Mouse (Mus musculus) midbrain, embryonic 11.5 days (tissue): Measurements from ENCODE around the gene Henmt1. TPM values are rescaled to one million over a fixed set of nuclear protein-coding genes. Genes with fewer than 3 reads are reported as not detected.

Experiments
- ATAC-seq: fragments of 200-750 bp; cut with Nextera tagmentation; 2 replicates; pipeline ENCODE4 v1.8.0; 2017; ENCODE audit warnings: moderate TSS enrichment, moderate library complexity; ENCODE audit not compliant: low FRiP score
- DNase-seq: peaks from one replicate; pipeline ENCODE4 v3.0.0; 2015; ENCODE audit warnings: low spot score; ENCODE audit errors: missing footprints
- H3K27ac ChIP-seq: fragments of 300-500 bp; sonication (generic); 2 replicates; pipeline ENCODE4 v1.5.1; 2014; ENCODE audit warnings: low read depth, low read length
- H3K27me3 ChIP-seq: fragments of 300-500 bp; sonication (generic); 2 replicates; pipeline ENCODE4 v1.6.1; 2014; ENCODE audit warnings: mild to moderate bottlenecking, low read length, moderate library complexity, mixed read lengths; ENCODE audit not compliant: control insufficient read depth, insufficient read depth
- H3K36me3 ChIP-seq: fragments of 300-500 bp; sonication (generic); 2 replicates; pipeline ENCODE4 v1.6.1; 2014; ENCODE audit warnings: mild to moderate bottlenecking, low read length, moderate library complexity, mixed read lengths; ENCODE audit not compliant: control insufficient read depth, insufficient read depth
- H3K4me1 ChIP-seq: fragments of 300-500 bp; sonication (generic); 2 replicates; pipeline ENCODE4 v1.6.1; 2014; ENCODE audit warnings: low read length; ENCODE audit not compliant: control insufficient read depth, insufficient read depth
- H3K4me2 ChIP-seq: fragments of 300-500 bp; sonication (generic); 2 replicates; pipeline ENCODE4 v1.6.1; 2014; ENCODE audit warnings: mild to moderate bottlenecking, moderate library complexity
- H3K4me3 ChIP-seq: fragments of 300-500 bp; sonication (generic); 2 replicates; pipeline ENCODE4 v1.5.1; 2014; ENCODE audit warnings: low read depth, low read length
- H3K9ac ChIP-seq: fragments of 300-500 bp; sonication (generic); 2 replicates; pipeline ENCODE4 v1.6.1; 2014; ENCODE audit warnings: low read length
- H3K9me3 ChIP-seq: fragments of 300-500 bp; sonication (generic); 2 replicates; pipeline ENCODE4 v1.6.1; 2016; ENCODE audit warnings: low read length; ENCODE audit not compliant: control insufficient read depth
- WGBS: fragments of 180-500 bp; shearing (Covaris S2); extraction: QIAGEN DNeasy Blood & Tissue Kit; methylation state at CpG from one replicate; pipeline ENCODE4 v1.1.7; 2014; 5-methylcytosine and 5-hydroxymethylcytosine counted together
- polyA plus RNA-seq: library from polyadenylated mRNA; unstranded; fragments of >200 nt; fragmentation: Nextera tagmentation; extraction: Ambion mirVana; gene quantifications from 2 replicates; pipeline ENCODE4 v1.2.1, GENCODE M21; 2014

Henmt1 gene
- polyA plus RNA-seq, 1 experiment from 2014 or later, result 0.56 TPM

- H3K27me3 ChIP-seq, result no peaks in the 10 kb centered on the region
- no peaks in the 10 kb centered on the region for H3K4me1 ChIP-seq
- no peak overlapping the region for H3K4me3 ChIP-seq
- no peaks in the 10 kb centered on the region for H3K36me3 ChIP-seq
- no peak overlapping the region for H3K27ac ChIP-seq
- no peak overlapping the region for H3K9ac ChIP-seq
- no peak overlapping the region for H3K4me2 ChIP-seq
- H3K9me3 ChIP-seq, result no peaks in the 10 kb centered on the region
- DNase-seq (no peak), ATAC-seq (no peak)
- 76% methylated on average over 4 of the region's 4 CpGs for WGBS
Measured at GRCm38 (mm10) chr3:108997762-108998161, 58.1 kb downstream of the Henmt1 start.

GRCm38 (mm10) chr3:108999173-108999572 lies 59.5 kb downstream of the Henmt1 start:
- 78% methylated on average over 1 of the region's 1 CpGs for WGBS
- no peaks in the 10 kb centered on the region for H3K4me1 ChIP-seq
- no peak for ATAC-seq

GRCm38 (mm10) chr3:109005777-109006176 lies 66.1 kb downstream of the Henmt1 start:
- no peaks in the 10 kb centered on the region for H3K9me3 ChIP-seq
- no peaks in the 10 kb centered on the region for H3K4me1 ChIP-seq
- no peak overlapping the region for H3K4me2 ChIP-seq
- no peak for DNase-seq
- no peaks in the 10 kb centered on the region for H3K36me3 ChIP-seq
- no peaks in the 10 kb centered on the region for H3K27me3 ChIP-seq
- H3K4me3 ChIP-seq, result no peak overlapping the region
- 77% methylated on average over 5 of the region's 5 CpGs for WGBS
- no peak for ATAC-seq
- H3K9ac ChIP-seq, result no peak overlapping the region
- no peak overlapping the region for H3K27ac ChIP-seq

More at GRCm38 (mm10) chr3:108999173-108999572, 59.5 kb downstream of the Henmt1 start:
- H3K36me3 ChIP-seq, result no peaks in the 10 kb centered on the region
- no peaks in the 10 kb centered on the region for H3K9me3 ChIP-seq
- no peak overlapping the region for H3K4me3 ChIP-seq
- no peaks in the 10 kb centered on the region for H3K27me3 ChIP-seq
- DNase-seq, result no peak
- H3K27ac ChIP-seq, result no peak overlapping the region
- no peak overlapping the region for H3K4me2 ChIP-seq
- H3K9ac ChIP-seq, result no peak overlapping the region

GRCm38 (mm10) chr3:109008180-109008579 lies 68.5 kb downstream of the Henmt1 start:
- WGBS, result 90% methylated on average over 5 of the region's 5 CpGs
- Histone ChIP-seq H3K27ac (no peak overlapping the region), H3K4me3 (no peak overlapping the region), H3K9ac (no peak overlapping the region), H3K9me3 (no peaks in the 10 kb centered on the region), H3K27me3 (no peaks in the 10 kb centered on the region), H3K4me1 (no peaks in the 10 kb centered on the region), H3K36me3 (no peaks in the 10 kb centered on the region), H3K4me2 (no peak overlapping the region)
- DNase-seq, result no peak
- no peak for ATAC-seq

Other genes with a start within 250 kb of the Henmt1 start
- 113 and 119 TPM in 2 replicates for gene Gpsm2, start 217.6 kb upstream of the Henmt1 start, polyA plus RNA-seq
- gene Aknad1, start 200.2 kb upstream of the Henmt1 start, polyA plus RNA-seq, result not detected in 2 replicates
- gene Stxbp3, start 99.3 kb upstream of the Henmt1 start, polyA plus RNA-seq, result 23.7 and 25.7 TPM in 2 replicates
- gene Fndc7, start 49.9 kb upstream of the Henmt1 start, polyA plus RNA-seq, result 0.11 TPM in 1 of 2 replicates, not detected in the other
- gene Prpf38b, start 28.1 kb upstream of the Henmt1 start, polyA plus RNA-seq, result 61.1 and 74.3 TPM in 2 replicates
- not detected in 2 replicates for gene Gm9857, start 572 bp downstream of the Henmt1 start, polyA plus RNA-seq
- gene Fam102b, start 87.7 kb downstream of the Henmt1 start, polyA plus RNA-seq, result 11.7 and 12.5 TPM in 2 replicates
- gene Slc25a54, start 140.6 kb downstream of the Henmt1 start, polyA plus RNA-seq, result not detected in 2 replicates
- 32.1 and 38.7 TPM in 2 replicates for gene Slc25a24, start 183.3 kb downstream of the Henmt1 start, polyA plus RNA-seq